In genomic region chr1:90740216-90741170, GRCm38 (mm10) we compare ENCODE assay signal across 14 mouse cellular contexts.
A peak's percentile ranks its signal among the peaks of the same experiment; 100 is the strongest.
DNase-seq lines count a peak whose midpoint lies in the region; ATAC-seq and TF ChIP-seq lines count a peak whose summit lies in the region.
"Had no signal": no experiment of that assay in that cellular context is flagged by ENCODE, and none has a peak within 500 bp of the region (broad histone marks: within the 10 kb centered on the region; RNA-seq: fewer than 3 reads in every experiment).

No protein-coding gene starts in this region.

- H3K36me3 ChIP-seq in embryonic facial prominence, embryonic 14.5 days (ENCODE audit: control insufficient read depth, insufficient read depth, low read length): no peaks in the 10 kb centered on the region
- H3K36me3 ChIP-seq in thymus, adult 2 months (ENCODE audit: control insufficient read depth, insufficient read depth, low read length): no peaks in the 10 kb centered on the region
- H3K36me3 ChIP-seq: G1E; heart, embryonic 13.5 days; hindbrain, embryonic 10.5 days; limb, embryonic 12.5 days had no signal

- no peaks in the 10 kb centered on the region for H3K9me3 ChIP-seq in embryonic facial prominence, embryonic 14.5 days (ENCODE audit: control insufficient read depth, low read length)
- H3K9me3 ChIP-seq: heart, embryonic 13.5 days; hindbrain, embryonic 10.5 days; limb, embryonic 12.5 days had no signal

- H3K4me3 ChIP-seq in embryonic facial prominence, embryonic 14.5 days (ENCODE audit: low read depth, low read length): no peak overlapping the region
- no peak overlapping the region for H3K4me3 ChIP-seq in thymus, adult 2 months (ENCODE audit: control insufficient read depth, insufficient read depth, low read length)
- H3K4me3 ChIP-seq: heart, embryonic 13.5 days; hindbrain, embryonic 10.5 days; limb, embryonic 12.5 days had no signal

- no peak for ATAC-seq in embryonic facial prominence, embryonic 14.5 days (ENCODE audit: low read depth)

- H3K27me3 ChIP-seq in embryonic facial prominence, embryonic 14.5 days (replicated peaks; ENCODE audit: control insufficient read depth, insufficient read depth, low read length): no peaks in the 10 kb centered on the region
- H3K27me3 ChIP-seq in thymus, adult 2 months (ENCODE audit: control insufficient read depth, insufficient read depth, low read length): no peaks in the 10 kb centered on the region
- H3K27me3 ChIP-seq: heart, embryonic 13.5 days; limb, embryonic 12.5 days had no signal

- H3K27ac ChIP-seq in embryonic facial prominence, embryonic 14.5 days (replicated peaks; ENCODE audit: low read depth, low read length): peak overlapping the region; percentile 34
- peak overlapping the region; percentile 24; the same call in 1 of the 2 replicates for H3K27ac ChIP-seq in thymus, adult 2 months (ENCODE audit: control insufficient read depth, insufficient read depth, low read length)
- H3K27ac ChIP-seq: heart, embryonic 13.5 days; hindbrain, embryonic 10.5 days; limb, embryonic 12.5 days had no signal

- TF ChIP-seq POLR2A in thymus, adult 2 months (IDR thresholded peaks at IDR 0.05; ENCODE audit: control insufficient read depth, extremely low read depth, insufficient read depth, low read length, poor library complexity): no peak

- DNase-seq in 416B (ENCODE audit: low read depth): peak; percentile 6
- peak; percentile 3 to 15 for DNase-seq in CD8-positive naive resting alpha-beta T cell, adult 2 months (ENCODE audit: low read depth in 2 of 2, low spot score in 2 of 2)
- DNase-seq in embryonic facial prominence, embryonic 14.5 days (ENCODE audit: low spot score): peak; percentile 68
- peak; percentile 58 for DNase-seq in thymus, adult 2 months
- DNase-seq in frontal cortex, adult 2 months (ENCODE audit: extremely low spot score in 1 of 2, low spot score in 1 of 2): no peak
- DNase-seq in frontal cortex, postnatal 25 days (ENCODE audit: low spot score in 2 of 2): no peak
- no peak for DNase-seq in kidney, adult 18-20 months
- DNase-seq: gastrocnemius, postnatal 14 days; kidney, adult 8-10 months; lung, adult 18-20 months had no signal

- no peak overlapping the region for H3K4me2 ChIP-seq in embryonic facial prominence, embryonic 14.5 days (ENCODE audit: low read depth, low read length)
- H3K4me2 ChIP-seq: heart, embryonic 13.5 days; limb, embryonic 12.5 days had no signal

- 66% methylated on average over 11 of the region's 11 CpGs for WGBS in embryonic facial prominence, embryonic 14.5 days
- WGBS in thymus, adult 2 months: 72% methylated on average over 11 of the region's 11 CpGs

- no peak for TF ChIP-seq CTCF in thymus, adult 2 months (IDR thresholded peaks at IDR 0.05; ENCODE audit: borderline replicate concordance, control insufficient read depth, extremely low read depth, insufficient read depth, low read length, poor library complexity)

- no peak overlapping the region for H3K9ac ChIP-seq in embryonic facial prominence, embryonic 14.5 days (ENCODE audit: low read depth, low read length)
- H3K9ac ChIP-seq: heart, embryonic 13.5 days; limb, embryonic 12.5 days had no signal

- H3K4me1 ChIP-seq in embryonic facial prominence, embryonic 14.5 days (ENCODE audit: control insufficient read depth, insufficient read depth, low read length): peaks cover 28% of the 10 kb centered on the region
- peaks cover 9% of the 10 kb centered on the region for H3K4me1 ChIP-seq in thymus, adult 2 months (replicated peaks; ENCODE audit: control insufficient read depth, insufficient read depth, low read length)

Comparison
In these comparisons a context has a peak if more than half of its experiments do, and no peak if none do; other contexts are left out.
1. DNase-seq: peak in 416B (single experiment), CD8-positive naive resting alpha-beta T cell, adult 2 months (2 of 2), embryonic facial prominence, embryonic 14.5 days (single experiment) and thymus, adult 2 months (single experiment); none in frontal cortex, adult 2 months (0 of 2), frontal cortex, postnatal 25 days (0 of 2) and kidney, adult 18-20 months (single experiment).